Mouse (Mus musculus) adrenal gland, postnatal 10 days (tissue): ENCODE measurements around the gene Rab40c. TPM values are rescaled to one million over a fixed set of nuclear protein-coding genes. Genes with fewer than 3 reads are reported as not detected.

Source experiments
- DNase-seq: peaks from one replicate; pipeline ENCODE4 v3.0.0; 2021; ENCODE audit warnings: mixed read lengths
- total RNA-seq, 2 experiments: library from RNA; stranded (reverse); gene quantifications; 2 replicates each; pipeline ENCODE4 v1.2.3; 2021

Gene Rab40c
- total RNA-seq, 2 experiments from 2014 or later: 16.9 to 25.6 TPM

DNA sequence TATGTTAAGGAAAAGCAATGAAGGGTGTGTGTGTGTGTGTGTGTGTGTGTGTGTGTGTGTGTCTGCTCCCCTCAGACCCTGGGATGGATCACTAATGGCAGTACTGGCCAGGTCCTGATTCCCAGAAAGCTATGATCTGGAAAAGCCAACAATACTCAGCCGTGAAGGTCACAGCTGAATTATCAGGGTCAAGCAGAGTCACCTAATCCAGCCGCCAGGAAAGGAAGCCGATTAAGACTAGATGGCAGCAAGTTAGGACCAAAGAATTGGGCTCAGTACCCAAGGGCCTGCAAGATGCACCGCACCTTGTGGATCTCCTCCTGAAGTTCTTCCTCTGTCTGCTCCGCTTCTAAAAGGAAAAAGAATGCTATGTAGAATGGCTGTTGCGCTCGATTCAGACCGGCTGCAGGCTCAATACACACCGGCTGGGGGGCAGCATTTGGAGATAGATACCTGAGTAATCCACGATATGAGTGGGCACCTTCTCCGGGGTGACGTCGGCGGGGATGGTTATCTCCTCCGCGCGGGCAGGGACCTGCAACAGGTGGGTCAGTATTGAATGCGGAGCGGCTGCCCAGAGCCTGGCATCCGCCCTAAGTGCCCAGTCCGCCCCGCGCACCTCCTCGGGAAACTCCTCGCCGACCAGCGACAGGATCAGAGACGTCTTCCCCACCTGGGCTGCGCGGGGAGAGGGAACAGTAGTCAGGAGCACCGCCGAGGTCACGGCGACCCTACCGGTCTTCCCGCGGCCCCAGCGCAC, 75.7 kb downstream of the Rab40c start:
- no peak for DNase-seq

DNA sequence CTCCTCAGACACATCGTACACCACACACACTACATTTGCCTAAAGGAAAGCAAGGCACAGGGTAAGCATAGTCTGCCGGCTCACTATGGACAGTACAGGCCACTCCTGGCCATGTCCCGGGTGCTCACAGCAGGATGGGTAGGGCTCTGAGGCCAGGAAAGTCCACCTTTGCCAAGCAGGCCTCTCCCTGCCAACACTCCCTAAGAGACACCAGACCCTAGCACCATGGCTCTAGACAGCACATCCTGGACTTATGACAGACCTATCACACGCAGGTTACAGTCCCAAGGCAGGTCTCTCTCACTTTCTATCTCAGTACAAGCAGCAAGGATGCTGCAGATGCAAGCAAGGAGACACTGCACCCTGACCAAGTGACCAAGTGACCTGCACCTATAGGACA, 76.4 kb downstream of the Rab40c start:
- DNase-seq: no peak

DNA sequence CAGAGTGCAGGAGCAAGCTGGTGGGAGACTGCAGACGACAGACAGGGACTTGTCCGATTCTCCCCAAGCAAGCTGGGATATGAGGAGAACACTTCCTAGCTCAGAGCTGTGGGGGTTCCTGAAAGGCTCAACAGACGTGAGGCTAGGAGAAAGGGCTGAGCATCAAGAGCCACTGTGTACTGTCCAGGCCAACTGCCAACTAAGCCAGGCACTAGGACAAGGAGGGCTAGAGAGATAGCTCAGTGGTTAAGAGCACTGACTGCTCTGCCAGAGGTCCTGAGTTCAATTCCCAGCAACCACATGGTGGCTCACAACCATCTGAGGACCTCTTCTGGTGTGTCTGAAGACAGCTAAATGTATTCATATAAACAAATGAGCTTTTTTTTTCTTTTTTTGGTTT, 77.0 kb downstream of the Rab40c start:
- no peak for DNase-seq

DNA sequence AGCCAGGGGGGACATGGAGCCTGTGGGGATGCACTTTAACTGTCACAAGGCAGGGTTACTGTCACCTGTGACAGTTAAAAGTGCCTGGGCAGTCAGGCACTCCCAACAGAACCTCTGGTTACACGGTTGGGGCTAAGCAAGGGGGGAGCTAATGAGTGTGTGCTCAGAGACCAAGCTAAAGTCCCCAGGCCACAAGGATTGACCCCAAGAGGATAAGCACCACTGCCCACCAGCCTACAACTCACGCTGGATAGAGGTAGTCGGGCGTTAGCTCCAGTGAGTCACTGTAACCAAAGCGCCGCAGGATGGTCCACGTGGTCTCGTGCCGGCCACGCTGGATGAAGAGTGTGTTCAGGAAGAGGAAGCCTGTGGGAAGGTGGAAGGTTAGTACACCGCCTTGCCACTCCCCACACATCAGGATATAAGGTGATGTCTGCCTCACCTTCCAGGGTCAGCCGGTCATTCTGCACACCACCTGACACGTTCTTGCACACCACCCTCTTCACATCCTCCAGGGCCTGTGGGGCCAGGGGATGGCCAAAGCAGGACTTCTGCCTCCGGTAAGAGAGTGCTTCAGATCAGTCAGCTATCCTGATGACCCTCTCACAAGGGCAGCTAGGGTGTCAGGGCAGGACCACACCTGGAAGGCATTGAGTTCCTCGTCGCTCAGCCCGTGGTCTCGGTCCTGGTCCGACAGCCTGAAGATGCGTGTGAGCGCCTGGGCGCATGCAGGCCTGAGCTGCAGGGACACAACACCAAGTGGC, 78.2 kb downstream of the Rab40c start, which contains the start of gene Gm20683:
Gene Gm20683 (minus strand): TSS at position 647 of the 764 bp plus-strand sequence.
- no peak for DNase-seq

DNA sequence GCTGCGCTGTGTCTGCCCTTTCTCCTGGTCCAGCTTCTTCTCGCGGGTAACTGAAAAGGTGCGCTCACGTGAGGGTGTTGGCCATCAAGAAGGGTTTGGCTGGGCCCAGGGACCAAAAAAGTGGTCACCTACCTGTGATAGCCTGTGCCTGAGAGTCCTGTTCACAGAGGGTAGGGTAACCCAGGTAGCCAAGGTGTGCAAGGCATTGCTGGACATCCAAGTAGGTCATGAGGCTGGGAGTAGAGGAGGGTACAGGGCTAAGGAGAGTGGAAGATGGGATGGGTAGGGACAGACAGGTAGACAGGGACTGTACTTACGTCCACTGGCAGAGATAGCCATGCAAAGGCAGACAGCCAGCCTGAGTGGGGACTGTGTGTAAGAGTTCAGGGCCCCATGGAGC, 79.0 kb downstream of the Rab40c start:
- no peak for DNase-seq

DNA sequence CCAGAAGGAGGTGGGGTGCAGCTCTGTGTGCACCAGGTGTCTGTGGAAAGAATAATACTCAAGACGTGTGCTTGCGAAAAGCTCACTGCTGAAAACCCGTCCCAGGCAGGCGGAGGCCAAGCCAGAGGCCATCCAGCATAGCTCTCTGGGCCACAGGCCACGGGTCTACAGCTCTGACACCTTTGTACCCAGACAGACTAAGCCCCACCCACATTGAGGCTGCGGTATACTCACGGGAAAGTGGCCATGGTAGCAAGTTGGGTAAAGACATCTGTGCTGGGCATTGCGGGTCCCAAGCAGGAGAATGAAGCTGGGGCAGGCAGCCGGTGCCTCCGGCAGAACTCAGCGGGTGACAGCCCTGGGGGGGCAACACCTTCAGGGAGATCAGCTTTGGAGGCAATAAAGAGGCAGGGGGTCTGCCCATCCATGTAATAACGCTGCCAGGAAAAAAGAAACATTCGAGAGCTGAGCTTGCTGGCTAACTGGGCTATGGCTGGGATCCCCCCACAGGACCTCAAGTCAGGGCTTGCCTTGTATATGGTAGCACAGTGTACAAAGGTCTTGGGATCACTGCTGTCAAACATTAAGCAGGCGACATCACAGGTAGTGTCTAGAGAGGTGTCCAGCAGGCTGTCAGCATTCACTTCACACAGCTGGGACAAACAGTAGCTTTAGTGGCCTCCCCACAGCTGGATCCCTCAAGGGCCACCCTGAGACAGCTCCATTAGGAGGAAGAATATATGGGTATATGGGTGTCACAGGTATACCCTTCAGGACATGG, 79.9 kb downstream of the Rab40c start:
- DNase-seq: no peak

DNA sequence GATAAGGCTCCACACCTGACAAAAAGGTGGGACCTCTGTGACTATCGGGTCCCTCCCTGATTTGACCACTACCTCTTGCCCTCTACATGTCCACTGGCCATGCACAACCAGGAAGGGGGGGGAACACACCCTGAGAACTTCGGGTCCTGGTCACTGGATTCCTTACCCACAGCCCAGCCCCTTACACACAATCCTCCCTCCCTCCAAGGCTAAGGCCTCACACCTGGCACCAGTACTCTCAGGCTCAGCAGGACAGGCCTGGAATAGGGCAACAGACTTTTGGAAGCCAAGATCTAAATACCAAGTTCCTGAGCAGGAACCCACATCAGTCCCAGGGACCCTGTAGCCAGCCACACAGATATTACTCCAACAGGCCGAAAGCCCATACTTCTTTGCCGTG, 80.6 kb downstream of the Rab40c start:
- DNase-seq: no peak

DNA sequence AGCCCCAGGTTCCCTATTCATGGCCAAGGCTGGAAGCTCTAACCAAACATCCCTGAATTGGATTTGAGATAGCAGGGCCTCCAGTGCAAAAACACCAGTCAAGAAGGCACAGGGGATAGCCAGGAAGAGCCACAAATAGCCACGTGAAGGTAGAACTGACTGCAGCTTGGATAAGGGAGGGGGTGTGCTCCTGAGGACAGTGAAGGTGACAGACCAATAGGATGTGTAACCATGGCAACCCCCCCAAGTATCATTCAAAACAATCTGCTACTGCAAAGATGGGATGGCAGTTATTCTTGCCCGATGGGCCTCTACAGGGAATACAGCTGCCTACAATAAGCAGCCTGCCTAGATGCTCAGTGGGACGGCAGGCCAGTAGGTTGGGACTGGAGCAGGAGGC, 82.0 kb downstream of the Rab40c start:
- DNase-seq: no peak

DNA sequence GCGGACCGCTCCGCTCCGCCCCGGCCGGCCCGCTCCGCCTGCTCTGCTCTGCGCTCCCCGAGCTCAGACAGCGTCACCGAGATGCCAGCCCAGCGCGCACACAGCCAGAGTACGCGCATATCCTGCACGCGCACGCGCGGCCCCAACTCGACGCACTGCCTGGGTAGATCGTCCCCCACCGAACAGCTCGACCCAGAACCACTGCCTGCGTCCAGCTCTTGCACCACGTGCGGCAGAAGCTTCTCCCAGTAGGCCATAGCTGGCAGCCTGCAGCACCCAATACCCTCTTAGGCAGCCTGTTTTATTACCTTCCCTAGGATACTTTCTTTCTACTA, 82.5 kb downstream of the Rab40c start, which contains the start of gene Rhbdl1:
Gene Rhbdl1 (minus strand): TSS at position 220 of the 335 bp plus-strand sequence.
- DNase-seq: peak; percentile 90

DNA sequence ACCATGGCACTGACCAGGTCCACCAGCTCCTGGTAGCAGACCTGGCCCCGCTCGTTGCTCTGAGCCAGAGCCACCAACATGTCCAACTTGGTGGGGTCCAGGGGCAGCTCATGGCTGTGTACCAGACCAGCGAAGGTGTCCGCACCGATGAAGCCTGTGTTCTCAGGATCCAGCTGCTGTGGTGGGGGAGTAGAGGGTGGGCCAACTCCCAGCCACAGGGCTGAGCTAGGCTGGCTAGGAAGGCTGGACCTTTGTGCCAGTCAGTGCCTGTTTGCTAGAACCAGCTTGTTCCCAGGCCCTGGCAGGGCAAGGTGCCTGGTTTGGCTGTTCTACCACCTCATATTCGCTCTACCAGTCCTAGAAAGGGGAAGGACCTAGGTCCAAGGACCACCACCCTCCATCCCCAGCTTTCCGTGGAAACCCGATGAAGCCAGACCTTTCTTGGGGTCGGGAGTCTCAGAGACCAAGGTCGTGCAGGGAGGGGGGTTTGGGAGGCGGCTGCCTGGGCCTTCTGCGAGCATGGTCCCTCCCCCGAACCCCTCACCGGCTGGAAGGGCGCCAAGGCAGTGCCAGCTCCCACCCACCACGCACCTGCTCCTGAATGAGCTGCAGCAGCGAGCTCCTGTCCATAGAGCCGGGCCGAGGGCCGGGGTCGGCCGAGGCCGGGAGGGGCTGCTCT, 83.0 kb downstream of the Rab40c start:
- peak; percentile 59 for DNase-seq

DNA sequence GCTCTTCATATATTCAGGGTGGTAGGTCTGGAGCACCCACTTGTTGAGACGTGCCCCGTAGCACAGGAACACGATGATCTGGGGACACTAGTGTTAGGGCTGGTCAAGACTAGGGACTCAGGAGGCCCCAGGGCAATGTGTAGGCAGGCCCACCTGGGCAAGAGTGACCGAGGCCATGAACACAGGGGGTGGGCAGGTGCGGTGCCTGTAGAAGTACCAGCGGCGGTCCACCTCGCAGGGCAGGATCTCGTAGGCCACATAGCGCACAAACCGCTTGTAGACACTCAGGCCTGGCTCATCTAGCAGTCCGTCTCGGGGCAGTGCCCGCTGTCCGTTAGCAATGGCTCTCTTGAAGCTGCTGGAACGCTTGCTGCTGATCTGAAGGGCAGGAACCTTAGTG, 83.7 kb downstream of the Rab40c start:
- peak; percentile 37 for DNase-seq

DNA sequence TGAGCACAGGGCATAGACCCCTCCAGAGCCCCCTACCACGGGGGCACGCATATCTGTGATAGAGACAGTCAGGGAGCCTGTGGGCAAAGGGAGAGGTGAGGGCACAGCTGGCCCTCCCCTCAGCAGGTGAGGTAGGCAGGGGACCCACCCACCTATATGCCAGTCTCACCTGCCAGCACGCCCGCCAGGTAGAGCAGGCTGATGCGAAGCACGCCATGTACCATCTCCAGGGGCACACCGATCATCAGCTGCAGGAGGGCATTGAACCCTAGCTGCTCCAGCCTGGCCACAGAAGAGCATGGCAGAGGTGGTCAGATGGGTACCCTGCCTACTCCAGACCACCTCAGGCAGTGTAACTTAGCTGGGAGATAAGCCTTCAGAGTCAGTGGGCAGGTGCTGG, 84.2 kb downstream of the Rab40c start:
- DNase-seq: no peak

DNA sequence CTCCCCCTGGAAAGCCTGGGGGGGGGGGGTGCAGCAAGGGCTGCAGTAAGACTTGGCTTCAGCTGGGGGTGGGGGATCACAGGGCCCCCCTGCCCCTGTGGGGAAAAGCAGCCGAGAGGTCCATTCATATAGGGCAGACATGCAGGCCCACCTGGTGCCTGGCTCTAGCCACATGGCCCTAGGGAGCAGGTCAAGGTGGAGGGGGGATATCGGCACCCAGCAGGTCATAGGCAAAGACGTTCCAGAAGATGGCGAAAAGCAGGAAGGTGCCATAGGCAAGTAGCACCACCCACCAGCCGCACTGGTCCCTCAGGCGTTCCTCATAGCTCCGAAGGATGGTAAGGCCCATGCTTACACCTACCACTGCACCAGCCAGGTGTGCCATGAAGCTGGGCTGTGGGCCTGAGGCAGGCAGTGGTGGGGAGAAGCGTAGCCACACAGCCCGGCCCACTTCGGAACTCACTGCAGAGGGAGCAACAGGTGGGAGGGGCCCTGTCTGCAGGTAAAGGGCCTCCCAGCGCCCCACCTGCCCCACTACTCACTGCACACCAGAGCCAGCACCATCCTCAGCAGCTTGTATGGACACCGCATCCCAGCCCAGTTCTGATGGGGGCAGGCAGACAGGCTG, 84.8 kb downstream of the Rab40c start:
- no peak for DNase-seq

DNA sequence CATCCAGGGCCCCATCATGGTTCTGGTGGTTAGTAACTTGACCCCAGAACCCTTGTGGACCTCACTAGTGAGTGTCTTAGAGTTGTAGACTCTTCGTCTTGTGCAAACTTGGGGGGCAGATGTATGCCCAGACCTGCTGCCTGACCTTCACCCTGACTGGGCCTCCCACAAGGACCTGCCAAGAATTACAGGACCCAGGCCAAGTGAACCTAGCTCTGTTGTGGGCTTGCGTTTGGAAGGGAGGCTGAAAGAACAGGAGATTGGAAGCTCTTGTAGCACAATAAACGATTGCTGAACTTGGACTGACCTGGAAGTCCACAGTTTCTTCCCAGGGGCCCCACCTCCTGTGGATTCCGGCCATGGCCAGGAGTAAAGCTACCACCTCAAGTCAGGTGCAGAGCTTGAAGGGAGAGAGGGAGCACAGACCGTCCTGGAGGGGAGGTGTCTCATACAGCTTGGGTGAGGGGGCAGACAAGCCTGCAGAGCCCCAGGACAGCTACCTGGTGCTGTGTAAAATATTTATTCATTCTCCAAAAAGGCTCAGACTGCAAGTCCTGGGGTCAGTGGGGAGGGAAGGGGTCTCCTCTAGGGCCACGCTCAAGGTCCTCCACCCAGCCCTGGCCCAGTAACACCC, 85.4 kb downstream of the Rab40c start:
- peak; percentile 64 for DNase-seq

DNA sequence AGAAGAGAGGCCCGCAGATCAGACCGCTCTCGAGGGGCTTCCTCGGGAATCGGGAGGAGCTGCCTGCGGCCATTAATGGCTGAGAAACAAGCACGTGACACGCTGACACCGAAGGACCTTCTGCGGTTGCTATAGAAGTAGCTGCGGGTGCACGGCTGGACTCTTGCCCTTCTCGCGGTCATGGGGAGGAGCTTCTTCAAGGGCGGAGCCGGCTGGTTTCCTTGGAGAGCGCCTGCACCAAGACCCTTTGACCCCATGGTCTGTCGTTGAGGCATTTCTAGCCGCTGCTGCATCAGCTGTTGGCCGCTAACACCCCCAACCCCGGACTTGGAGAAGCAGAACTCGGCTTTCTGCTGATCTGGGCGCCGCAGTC, 86.2 kb downstream of the Rab40c start, which contains the start of gene Stub1:
Gene Stub1 (minus strand): TSS at position 114 of the 373 bp plus-strand sequence.
- DNase-seq: peak; percentile 95

DNA sequence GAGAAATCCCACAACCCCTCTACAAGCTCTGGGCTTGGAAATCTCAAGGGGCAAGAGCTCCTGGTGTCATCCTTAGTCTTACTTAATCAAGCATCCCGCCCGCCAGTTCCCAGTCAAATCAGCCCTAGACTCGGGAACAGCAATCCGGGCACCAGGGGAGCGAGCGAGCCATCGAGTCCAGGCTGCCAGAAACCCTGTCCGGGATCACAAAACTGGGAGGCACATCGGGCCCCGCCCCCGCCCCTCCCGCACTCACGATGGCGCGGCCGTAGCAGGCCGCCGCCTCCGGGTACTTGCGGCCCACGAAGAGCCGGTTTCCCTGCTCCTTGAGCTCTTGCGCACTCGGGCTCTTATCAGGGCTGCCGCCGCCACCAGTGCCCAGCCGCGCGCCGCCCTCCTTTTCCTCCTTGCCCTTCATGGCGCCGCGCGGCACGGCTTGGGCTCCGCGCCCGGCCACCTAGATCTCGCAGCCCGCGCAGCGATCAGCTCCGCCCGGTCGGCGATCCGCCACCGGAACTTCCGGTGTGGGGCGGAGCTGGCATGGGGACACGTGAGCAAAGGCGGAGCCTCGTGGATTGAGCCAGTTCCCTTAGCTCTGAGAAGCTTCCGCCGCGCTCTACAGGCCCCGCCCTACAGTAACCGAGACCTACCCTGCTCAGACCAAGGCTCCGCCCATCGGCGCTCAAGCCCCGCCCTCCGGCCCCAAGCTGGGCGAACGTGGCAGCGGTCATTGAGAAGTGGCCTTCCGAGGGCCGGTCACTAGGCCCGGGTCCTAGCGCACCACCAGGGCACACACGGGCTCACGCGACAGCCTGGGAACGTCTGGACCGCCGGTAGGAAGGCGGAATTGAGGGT, 86.9 kb downstream of the Rab40c start:
- peak; percentile 100 for DNase-seq
